Mouse (Mus musculus) lung, postnatal 0 days (tissue): Measurements from ENCODE around the gene Kif28. TPM values are rescaled to one million over a fixed set of nuclear protein-coding genes. Genes with fewer than 3 reads are reported as not detected.
A peak's percentile ranks its signal among the peaks of the same experiment; 100 is the strongest.
"Not testable (repeated sequence)": the region's sequence is repeated elsewhere in the genome, so short reads cannot be mapped to it uniquely, and the experiment has no call there.

Source experiments
- ATAC-seq: fragments of 200-750 bp; cut with Nextera tagmentation; 2 replicates; pipeline ENCODE4 v1.8.0; 2017; ENCODE audit warnings: moderate library complexity
- DNase-seq: peaks from one replicate; pipeline ENCODE4 v3.0.0-alpha.2; 2016; ENCODE audit warnings: low spot score
- H3K27ac ChIP-seq: fragments of 300-500 bp; sonication (generic); 2 replicates; pipeline ENCODE4 v1.5.1; 2014; ENCODE audit warnings: antibody characterized with exemption, mild to moderate bottlenecking, low read length, mixed read lengths
- H3K27me3 ChIP-seq: fragments of 300-500 bp; sonication (generic); replicated peaks from 2 replicates; pipeline ENCODE4 v1.6.1; 2014; ENCODE audit warnings: low read length, mixed read lengths; ENCODE audit not compliant: insufficient read depth
- H3K36me3 ChIP-seq: fragments of 300-500 bp; sonication (generic); 2 replicates; pipeline ENCODE4 v1.6.1; 2014; ENCODE audit warnings: low read length, mixed read lengths; ENCODE audit not compliant: insufficient read depth
- H3K4me1 ChIP-seq: fragments of 300-500 bp; sonication (generic); 2 replicates; pipeline ENCODE4 v1.6.1; 2014; ENCODE audit warnings: antibody characterized with exemption, low read depth, low read length, mixed read lengths; ENCODE audit not compliant: insufficient read depth
- H3K4me2 ChIP-seq: fragments of 300-500 bp; sonication (generic); replicated peaks from 2 replicates; pipeline ENCODE4 v1.6.1; 2014; ENCODE audit warnings: low read depth, mild to moderate bottlenecking, low read length, moderate library complexity, mixed read lengths
- H3K4me3 ChIP-seq: fragments of 300-500 bp; sonication (generic); 2 replicates; pipeline ENCODE4 v1.5.1; 2014; ENCODE audit warnings: low read depth, low read length
- H3K9ac ChIP-seq: fragments of 300-500 bp; sonication (generic); replicated peaks from 2 replicates; pipeline ENCODE4 v1.6.1; 2014; ENCODE audit warnings: low read depth, mild to moderate bottlenecking
- H3K9me3 ChIP-seq: fragments of 300-500 bp; sonication (generic); 2 replicates; pipeline ENCODE4 v1.6.1; 2016; ENCODE audit warnings: low read length, mixed read lengths
- CTCF ChIP-seq: IDR thresholded peaks from 2 replicates; pipeline ENCODE4 v1.5.1; 2016; ENCODE audit warnings: antibody characterized with exemption, mild to moderate bottlenecking
- EP300 ChIP-seq: IDR thresholded peaks from 2 replicates; pipeline ENCODE4 v1.6.1; 2016; ENCODE audit warnings: antibody characterized with exemption, mild to moderate bottlenecking, control low read depth
- WGBS: fragments of 180-500 bp; shearing (Covaris S2); extraction: QIAGEN DNeasy Blood & Tissue Kit; methylation state at CpG from one replicate; pipeline ENCODE4 v1.1.7; 2014; 5-methylcytosine and 5-hydroxymethylcytosine counted together
- polyA plus RNA-seq: library from polyadenylated mRNA; unstranded; fragments of >200 nt; fragmentation: Nextera tagmentation; extraction: Ambion mirVana; gene quantifications from 2 replicates; pipeline ENCODE4 v1.2.1, GENCODE M21; 2015

Kif28 gene
- polyA plus RNA-seq, 1 experiment from 2014 or later: not detected

- Histone ChIP-seq H3K27ac (no peak overlapping the region), H3K27me3 (no peaks in the 10 kb centered on the region), H3K4me2 (no peak overlapping the region), H3K9me3 (no peaks in the 10 kb centered on the region), H3K9ac (no peak overlapping the region), H3K4me1 (no peaks in the 10 kb centered on the region), H3K36me3 (no peaks in the 10 kb centered on the region), H3K4me3 (no peak overlapping the region)
- WGBS: 88% methylated on average over 5 of the region's 5 CpGs
- DNase-seq (no peak), ATAC-seq (no peak)
- no peak for TF ChIP-seq EP300
- no peak for TF ChIP-seq CTCF
Observed at GRCm38 (mm10) chr1:179663065-179663464, 82.0 kb downstream of the Kif28 start.

GRCm38 (mm10) chr1:179651224-179651623 is 93.8 kb downstream of the Kif28 start:
- H3K27me3 ChIP-seq: no peaks in the 10 kb centered on the region
- H3K27ac ChIP-seq: no peak overlapping the region
- no peak overlapping the region for H3K4me2 ChIP-seq
- DNase-seq (no peak), ATAC-seq (no peak)
- H3K4me1 ChIP-seq: no peaks in the 10 kb centered on the region
- TF ChIP-seq CTCF: no peak
- TF ChIP-seq EP300: no peak
- no peaks in the 10 kb centered on the region for H3K9me3 ChIP-seq
- no peak overlapping the region for H3K9ac ChIP-seq
- H3K36me3 ChIP-seq: no peaks in the 10 kb centered on the region
- no peak overlapping the region for H3K4me3 ChIP-seq
- WGBS: 80% methylated on average over 5 of the region's 5 CpGs

GRCm38 (mm10) chr1:179650284-179650683 is 94.8 kb downstream of the Kif28 start:
- 40% methylated on average over 4 of the region's 4 CpGs for WGBS
- peak; percentile 7; the same call in 1 of the 2 replicates for TF ChIP-seq CTCF
- peak; percentile 28; the same call in 1 of the 2 replicates for TF ChIP-seq EP300
- Histone ChIP-seq H3K4me3 (no peak overlapping the region), H3K36me3 (no peaks in the 10 kb centered on the region), H3K4me1 (no peaks in the 10 kb centered on the region), H3K4me2 (no peak overlapping the region), H3K9me3 (no peaks in the 10 kb centered on the region), H3K27ac (peak overlapping the region; percentile 20), H3K27me3 (no peaks in the 10 kb centered on the region), H3K9ac (no peak overlapping the region)
- DNase-seq: peak; percentile 47
- ATAC-seq: peak; percentile 72

GRCm38 (mm10) chr1:179649324-179649723 is 95.7 kb downstream of the Kif28 start:
- no peak for DNase-seq
- Histone ChIP-seq H3K4me1 (no peaks in the 10 kb centered on the region), H3K27me3 (no peaks in the 10 kb centered on the region), H3K9me3 (no peaks in the 10 kb centered on the region), H3K4me3 (no peak overlapping the region), H3K36me3 (no peaks in the 10 kb centered on the region), H3K9ac (no peak overlapping the region), H3K4me2 (0 out of 2 replicates have a peak overlapping the region, but pooled peaks have one; percentile 5), H3K27ac (no peak overlapping the region)
- WGBS: 50% methylated on average over 3 of the region's 3 CpGs
- TF ChIP-seq CTCF (no peak), EP300 (no peak)
- no peak for ATAC-seq

DNA sequence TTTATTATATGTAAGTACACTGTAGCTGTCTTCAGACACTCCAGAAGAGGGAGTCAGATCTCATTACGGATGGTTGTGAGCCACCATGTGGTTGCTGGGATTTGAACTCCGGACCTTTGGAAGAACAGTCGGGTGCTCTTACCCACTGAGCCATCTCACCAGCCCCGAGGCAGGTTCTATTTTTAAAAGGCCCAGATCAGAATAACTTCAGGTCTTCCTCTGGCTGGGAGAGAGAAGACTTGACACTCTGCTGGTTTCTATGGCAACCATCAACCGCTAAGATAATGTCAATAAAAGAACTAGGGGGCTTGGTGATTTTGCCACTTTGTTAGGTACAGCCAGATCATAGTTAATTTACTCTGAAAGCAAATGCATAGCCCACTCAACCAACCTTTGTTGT is 96.4 kb downstream of the Kif28 start:
- not testable (repeated sequence) for H3K36me3 ChIP-seq, H3K27ac ChIP-seq, H3K9me3 ChIP-seq, H3K4me1 ChIP-seq, DNase-seq, ATAC-seq, H3K9ac ChIP-seq, H3K27me3 ChIP-seq, H3K4me3 ChIP-seq
- WGBS: 56% methylated on average over 4 of the region's 5 CpGs
- 0 out of 2 replicates have a peak overlapping the region, but pooled peaks have one; percentile 5 for H3K4me2 ChIP-seq

- no peak overlapping the region for H3K9ac ChIP-seq
- ATAC-seq: no peak; the same call in 1 of the 2 replicates
- H3K4me2 ChIP-seq: 0 out of 2 replicates have a peak overlapping the region, but pooled peaks have one; percentile 32
- H3K27me3 ChIP-seq: no peaks in the 10 kb centered on the region
- H3K4me1 ChIP-seq: no peaks in the 10 kb centered on the region
- 24% methylated on average over 4 of the region's 4 CpGs for WGBS
- DNase-seq: no peak
- no peaks in the 10 kb centered on the region for H3K36me3 ChIP-seq
- no peak overlapping the region for H3K27ac ChIP-seq
- H3K4me3 ChIP-seq: no peak overlapping the region
- TF ChIP-seq EP300 (no peak), CTCF (no peak)
- no peaks in the 10 kb centered on the region for H3K9me3 ChIP-seq
Observed at GRCm38 (mm10) chr1:179645980-179646268, 99.1 kb downstream of the Kif28 start.

Other genes starting within 250 kb of the Kif28 start
- 5.8 and 6.5 TPM in 2 replicates for gene Smyd3, start 227.2 kb downstream of the Kif28 start, polyA plus RNA-seq
- 22.3 and 26.1 TPM in 2 replicates for gene Tfb2m, start 199.0 kb downstream of the Kif28 start, polyA plus RNA-seq
- 13.8 and 16.8 TPM in 2 replicates for gene Cnst, start 198.9 kb downstream of the Kif28 start, polyA plus RNA-seq
- 52.8 and 54.1 TPM in 2 replicates for gene Sccpdh, start 77.1 kb downstream of the Kif28 start, polyA plus RNA-seq
- not detected in 2 replicates for gene Gm10518, start 58.1 kb upstream of the Kif28 start, polyA plus RNA-seq
- gene Ahctf1, start 58.4 kb upstream of the Kif28 start, polyA plus RNA-seq: 9.4 and 12.7 TPM in 2 replicates
- gene Cdc42bpa, start 215.2 kb upstream of the Kif28 start, polyA plus RNA-seq: 17.9 and 21.2 TPM in 2 replicates